Mouse (Mus musculus): ENCODE data around the gene Gsg1l.

Gsg1l gene

DNA sequence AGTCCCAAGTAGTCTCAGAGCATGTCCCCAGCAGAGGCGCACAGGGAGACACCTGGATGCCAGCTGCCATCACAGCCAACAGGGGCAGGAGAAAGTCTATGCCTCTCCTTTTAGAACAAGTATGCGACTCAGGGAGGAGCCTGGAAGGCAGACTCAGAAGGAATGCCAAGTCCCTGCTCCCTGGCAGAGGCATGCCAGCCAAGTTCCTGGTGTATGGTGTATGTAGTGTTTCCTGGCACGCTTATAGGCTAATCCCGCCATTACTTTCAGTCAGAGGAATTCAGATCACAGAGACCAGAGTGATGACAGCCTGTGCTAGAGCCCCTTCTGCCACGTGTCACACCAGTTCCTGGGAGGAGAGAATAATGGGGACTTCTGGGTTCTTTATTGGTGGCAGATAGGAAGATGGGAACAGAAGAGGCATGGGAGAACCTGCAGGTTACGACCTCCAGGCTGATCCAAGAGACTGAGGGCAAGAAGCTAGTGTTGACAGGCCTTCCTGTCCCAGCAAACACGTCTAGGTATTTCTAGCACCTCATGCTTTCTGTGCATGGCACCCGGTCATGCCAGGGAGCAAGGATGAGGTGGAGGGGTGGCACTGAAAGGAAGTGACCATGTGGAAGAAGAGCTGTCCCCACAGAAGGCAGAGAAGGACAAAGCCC lies 235.2 kb downstream of the Gsg1l start:
- in situ Hi-C loops (cut with MboI; ENCODE audit: low pct_unique_long_range_greater_than_20kb in 1 of 2, low sequenced_read_pairs in 2 of 2, unreplicated experiment in 1 of 2), result no loop called here

DNA sequence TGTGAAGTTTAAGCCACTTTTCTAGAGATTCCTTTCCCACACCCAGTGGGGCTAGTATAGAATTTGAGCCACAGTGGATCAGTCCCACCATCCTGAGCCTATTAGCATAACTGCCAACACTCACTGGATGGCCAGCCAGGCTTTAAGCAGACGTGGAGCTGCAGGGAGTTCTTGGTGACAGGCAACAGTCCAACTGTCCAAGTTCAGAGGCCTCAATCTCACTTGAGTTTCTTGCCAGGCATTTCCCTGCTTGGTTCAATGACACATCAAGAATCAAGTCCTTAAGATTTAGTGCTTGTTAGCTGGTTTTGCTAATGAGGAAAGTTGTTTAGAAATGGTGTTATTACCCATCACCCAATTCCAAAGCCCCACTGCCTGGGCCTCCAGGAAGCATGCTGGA lies 236.6 kb downstream of the Gsg1l start:
- in situ Hi-C loops (cut with MboI; ENCODE audit: low pct_unique_long_range_greater_than_20kb in 1 of 2, low sequenced_read_pairs in 2 of 2, unreplicated experiment in 1 of 2), result no loop called here

DNA sequence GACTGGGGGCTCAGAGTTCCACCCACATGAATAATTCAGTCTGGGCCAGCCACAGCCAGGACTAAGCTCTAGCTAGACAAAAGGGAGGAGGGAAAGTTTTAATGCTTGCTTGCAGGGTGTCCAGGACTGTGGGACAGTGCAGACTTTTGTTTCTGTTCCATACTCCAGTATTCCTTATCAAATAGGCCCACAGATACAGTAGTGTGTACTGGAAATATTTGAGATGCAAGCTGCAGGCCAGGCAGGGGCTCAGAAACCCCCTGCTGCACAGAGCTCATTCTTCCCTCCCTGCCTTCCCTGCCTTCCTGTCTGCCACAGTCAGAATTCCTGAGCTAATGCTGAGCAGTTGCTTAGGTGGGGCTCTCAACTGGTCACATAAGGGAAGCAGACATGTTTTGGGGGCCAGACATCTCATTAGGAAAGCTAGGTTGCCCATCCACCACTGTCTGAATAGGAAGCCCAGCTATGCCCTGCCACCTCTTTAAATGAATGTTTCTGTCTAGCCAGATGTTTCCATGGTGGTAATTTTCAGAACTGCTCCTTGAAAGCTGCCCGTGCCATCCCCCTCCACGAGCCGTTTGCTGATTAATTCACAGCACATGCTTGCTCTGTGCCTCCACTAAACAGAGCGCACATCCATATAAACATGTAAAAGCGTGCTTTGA lies 244.0 kb downstream of the Gsg1l start:
- in situ Hi-C loops (cut with MboI; ENCODE audit: low pct_unique_long_range_greater_than_20kb in 1 of 2, low sequenced_read_pairs in 2 of 2, unreplicated experiment in 1 of 2), result no loop called here

GRCm38 (mm10) chr7:125833471-125833870 lies 248.7 kb downstream of the Gsg1l start:
- in situ Hi-C loops (cut with MboI; ENCODE audit: low pct_unique_long_range_greater_than_20kb in 1 of 2, low sequenced_read_pairs in 2 of 2, unreplicated experiment in 1 of 2), result no loop called here

DNA sequence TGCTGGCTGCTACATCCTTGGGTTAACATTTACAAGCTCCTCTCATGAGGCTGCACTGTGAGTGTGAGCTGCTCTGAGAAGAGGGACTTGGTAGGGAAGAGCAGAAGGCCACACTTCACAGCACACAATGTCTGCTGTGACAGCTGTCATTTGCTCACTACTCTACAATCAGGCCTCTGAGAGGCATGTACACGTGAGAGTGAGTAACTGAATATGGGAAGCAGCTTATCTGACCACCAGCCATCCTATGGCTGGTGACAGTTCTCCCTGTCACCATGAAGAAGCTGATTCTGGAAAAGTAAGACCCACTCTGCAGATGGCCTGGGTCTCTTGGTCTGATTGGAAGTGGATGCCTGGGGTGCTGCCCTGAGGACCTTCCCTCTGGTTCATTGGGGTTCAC lies 249.4 kb downstream of the Gsg1l start:
- in situ Hi-C loops (cut with MboI; ENCODE audit: low pct_unique_long_range_greater_than_20kb in 1 of 2, low sequenced_read_pairs in 2 of 2, unreplicated experiment in 1 of 2), result no loop called here

DNA sequence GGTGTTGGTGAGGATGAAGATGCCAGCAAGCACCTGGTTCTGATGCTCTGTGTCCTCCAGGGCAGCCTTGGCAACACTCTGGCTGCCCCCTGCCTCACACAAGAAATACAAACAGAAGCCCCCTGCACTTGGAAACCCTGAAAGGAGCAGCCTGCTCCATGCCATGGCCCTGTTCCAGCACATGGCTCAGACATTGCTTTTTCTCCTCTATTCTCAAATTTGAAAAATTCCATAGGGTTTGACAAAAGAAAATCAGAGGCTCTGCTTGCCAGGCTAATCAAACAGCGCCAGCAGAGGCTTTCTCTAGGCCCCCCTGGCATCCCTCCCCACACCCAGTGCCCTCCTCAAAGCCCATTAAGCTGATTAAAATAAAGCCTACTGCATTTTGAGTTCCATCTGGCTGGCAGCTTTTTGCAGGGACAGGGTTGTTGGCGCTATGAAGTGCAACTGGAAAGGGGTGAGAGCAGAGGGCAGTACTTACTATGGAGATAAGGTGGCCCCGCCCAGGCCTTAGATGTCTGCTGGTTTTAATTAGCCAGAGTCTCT lies 253.0 kb downstream of the Gsg1l start:
- in situ Hi-C loops (cut with MboI; ENCODE audit: low pct_unique_long_range_greater_than_20kb in 1 of 2, low sequenced_read_pairs in 2 of 2, unreplicated experiment in 1 of 2), result no loop called here

DNA sequence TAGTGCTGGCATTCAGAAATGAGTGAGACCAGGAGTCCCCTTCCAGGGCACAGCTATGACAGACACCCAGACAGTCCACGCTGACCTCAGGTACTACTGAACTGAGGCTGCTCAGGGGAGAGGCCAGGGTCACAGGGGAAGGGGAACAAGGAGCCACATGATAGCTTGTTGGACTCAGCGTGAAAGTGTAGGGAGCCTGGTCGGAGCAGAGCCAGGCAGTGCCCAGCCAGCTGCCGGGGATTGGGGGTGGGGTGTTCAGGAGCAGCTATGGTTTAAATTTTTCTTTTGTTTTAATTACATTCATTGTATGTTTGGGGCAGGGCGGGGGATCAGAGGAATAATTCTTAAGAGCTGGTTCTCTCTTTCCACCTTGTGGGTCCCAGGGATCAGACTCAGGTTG lies 253.7 kb downstream of the Gsg1l start:
- in situ Hi-C loops (cut with MboI; ENCODE audit: low pct_unique_long_range_greater_than_20kb in 1 of 2, low sequenced_read_pairs in 2 of 2, unreplicated experiment in 1 of 2), result no loop called here
